Mouse (Mus musculus) right cerebral cortex, postnatal 36 days (tissue): ENCODE data around the gene Psme1.

ENCODE experiments used
- DNase-seq, 2 experiments: peaks; one replicate each; pipeline ENCODE4 v3.0.0; 2022; ENCODE audit warnings: low spot score in 2 of 2, mixed read lengths in 1 of 2

Gene Psme1

DNA sequence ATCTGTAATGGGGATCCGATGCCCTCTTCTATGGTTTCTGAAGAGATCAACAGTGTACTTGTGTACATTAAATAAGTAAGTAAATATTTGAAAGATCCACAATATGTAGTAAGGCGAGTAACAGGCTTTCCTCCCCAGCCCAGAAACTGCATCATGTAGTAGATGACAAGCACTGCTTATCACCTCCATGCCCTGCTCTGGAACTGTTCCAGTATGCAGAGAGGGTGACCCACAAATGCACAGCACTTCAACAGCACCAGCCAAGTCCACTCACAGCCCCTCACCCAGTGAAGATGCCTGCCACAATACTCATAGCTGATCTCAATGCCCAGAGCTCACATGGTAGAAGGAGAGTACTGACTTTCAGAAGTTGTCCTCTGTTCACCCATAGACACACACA is 7.3 kb upstream of the Psme1 start:
- no peak for DNase-seq

DNA sequence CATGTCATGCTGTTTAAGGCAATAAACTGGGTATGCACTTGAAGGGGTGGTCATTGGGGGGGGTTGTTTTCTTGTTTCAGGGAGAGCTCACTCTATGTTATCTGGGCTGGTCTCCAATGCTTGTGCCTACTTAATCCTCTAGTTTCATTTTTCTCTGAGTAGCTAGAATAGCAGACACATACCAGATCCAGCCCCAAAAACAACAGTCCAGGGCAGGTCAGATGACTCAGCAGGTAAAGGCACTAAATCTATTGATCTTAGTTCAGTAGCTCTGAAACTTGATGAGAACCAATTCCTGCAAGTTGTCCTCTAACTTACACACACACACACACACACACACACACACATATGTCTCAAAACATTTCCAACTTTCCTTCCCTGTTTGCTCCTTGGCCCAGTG is 6.2 kb upstream of the Psme1 start:
- no peak for DNase-seq

DNA sequence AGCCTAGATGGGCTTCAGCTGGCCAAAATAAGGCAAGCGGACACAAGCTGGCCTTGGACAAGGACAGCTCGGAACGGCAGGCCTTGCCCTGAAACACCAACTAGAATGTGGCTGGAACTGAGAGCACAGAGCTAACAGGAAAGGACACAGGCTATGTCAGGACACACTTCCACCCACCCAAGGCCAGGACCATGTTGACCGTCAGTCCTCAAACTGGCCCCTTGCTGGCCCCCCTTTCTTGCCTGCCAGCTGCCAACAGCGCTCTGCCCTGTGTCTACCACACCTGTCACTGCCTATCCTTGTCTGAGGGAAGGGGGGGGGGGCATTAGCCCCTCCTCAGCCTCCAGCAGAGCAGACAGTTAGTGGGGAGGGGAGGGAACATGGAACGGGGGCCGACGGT is 2.6 kb upstream of the Psme1 start, which contains the start of gene Fitm1:
Gene Fitm1, plus strand, starts transcription at position 316 of the 400 bp plus-strand sequence.
- DNase-seq: no peak

DNA sequence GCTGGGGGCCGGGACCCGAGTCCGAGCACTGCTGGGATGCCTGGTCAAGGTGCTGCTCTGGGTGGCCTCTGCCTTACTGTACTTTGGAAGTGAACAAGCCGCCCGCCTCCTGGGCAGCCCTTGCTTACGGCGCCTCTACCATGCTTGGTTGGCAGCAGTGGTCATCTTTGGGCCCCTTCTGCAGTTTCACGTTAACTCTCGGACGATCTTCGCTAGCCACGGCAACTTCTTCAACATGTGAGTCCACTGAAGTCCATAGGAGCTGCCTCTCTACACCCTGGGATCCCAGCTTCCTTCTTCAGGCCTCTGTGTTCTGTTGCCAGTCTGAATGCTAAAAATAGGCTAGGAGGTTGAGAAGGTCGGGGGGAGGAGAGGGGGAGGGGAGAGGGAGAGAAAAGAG is 2.2 kb upstream of the Psme1 start:
- DNase-seq: no peak

DNA sequence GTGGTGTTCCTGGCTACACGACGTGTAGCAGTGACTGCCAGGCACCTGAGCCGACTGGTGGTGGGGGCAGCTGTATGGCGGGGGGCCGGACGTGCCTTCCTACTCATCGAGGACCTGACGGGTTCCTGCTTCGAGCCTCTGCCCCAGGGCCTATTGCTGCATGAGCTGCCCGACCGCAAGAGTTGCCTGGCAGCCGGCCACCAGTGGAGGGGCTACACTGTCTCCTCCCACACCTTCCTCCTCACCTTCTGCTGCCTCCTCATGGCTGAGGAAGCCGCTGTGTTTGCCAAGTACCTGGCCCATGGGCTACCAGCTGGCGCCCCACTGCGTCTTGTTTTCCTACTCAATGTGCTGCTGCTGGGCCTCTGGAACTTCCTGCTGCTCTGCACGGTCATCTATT is 1.5 kb upstream of the Psme1 start:
- DNase-seq: peak in 1 of 2 experiments; percentile 43

DNA sequence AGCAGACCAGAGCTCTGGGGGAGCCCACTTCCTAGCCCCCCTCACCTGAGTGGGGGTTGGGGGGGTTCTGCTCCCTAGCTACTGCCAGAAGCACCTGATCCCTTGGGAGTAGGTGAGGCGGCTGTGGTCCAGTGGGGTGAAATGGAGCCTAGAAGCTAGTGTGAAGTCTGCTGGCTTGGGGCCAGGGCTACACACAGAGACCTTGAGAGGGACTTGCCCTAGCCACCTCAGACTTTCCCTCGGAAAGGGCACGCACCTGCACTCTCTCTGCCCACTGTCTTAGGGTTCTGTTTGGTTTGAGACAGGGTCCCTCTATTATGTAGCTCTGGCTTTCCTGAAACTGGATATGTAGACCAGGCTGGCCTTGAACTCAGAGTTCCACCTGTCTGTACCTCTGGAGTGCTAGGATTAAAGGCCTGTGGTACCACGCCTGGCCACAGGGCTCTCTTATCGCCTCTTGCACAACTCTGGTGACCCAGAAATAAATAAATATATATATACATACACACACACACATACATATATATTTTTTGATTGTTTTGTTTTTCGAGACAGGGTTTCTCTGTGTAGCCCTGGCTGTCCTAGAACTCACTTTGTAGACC is 846 bp downstream of the Psme1 start:
- no peak for DNase-seq

DNA sequence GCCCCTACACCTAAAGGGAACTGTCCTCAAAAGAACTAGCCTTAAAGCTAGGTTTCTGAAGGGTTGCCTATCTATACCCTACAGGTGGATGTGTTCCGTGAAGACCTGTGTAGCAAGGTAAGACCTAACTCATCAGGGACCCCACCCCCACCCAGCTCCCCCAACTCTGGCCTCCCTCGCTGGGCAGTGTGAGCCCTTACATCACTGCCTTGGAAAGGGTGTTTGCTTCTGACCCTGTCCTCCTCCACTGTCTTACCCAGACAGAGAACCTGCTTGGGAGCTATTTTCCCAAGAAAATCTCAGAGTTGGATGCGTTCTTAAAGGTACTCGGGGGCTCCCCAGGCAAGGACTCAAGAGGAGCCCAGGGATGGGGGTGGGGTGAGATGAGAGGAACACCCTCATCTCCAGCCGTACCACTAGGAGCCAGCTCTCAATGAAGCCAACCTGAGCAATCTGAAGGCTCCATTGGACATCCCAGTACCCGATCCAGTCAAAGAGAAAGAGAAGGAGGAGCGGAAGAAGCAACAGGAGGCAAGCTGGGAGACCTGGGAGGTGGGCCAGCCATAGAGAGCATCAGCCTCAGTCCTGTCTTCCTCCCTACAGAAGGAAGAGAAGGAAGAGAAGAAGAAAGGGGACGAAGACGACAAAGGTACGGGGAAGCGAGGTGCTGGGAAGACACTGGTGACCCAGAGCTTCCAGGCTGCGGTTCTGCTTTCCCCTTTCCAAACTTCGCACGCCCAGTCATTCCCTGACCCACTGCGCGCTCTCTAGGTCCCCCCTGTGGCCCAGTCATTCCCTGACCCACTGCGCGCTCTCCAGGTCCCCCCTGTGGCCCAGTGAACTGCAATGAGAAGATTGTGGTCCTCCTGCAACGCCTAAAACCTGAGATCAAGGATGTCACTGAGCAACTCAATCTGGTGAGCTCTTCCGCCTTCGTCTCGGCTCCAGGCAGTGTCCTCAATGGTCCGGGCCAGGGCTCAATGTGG is 1.9 kb downstream of the Psme1 start:
- DNase-seq: no peak

DNA sequence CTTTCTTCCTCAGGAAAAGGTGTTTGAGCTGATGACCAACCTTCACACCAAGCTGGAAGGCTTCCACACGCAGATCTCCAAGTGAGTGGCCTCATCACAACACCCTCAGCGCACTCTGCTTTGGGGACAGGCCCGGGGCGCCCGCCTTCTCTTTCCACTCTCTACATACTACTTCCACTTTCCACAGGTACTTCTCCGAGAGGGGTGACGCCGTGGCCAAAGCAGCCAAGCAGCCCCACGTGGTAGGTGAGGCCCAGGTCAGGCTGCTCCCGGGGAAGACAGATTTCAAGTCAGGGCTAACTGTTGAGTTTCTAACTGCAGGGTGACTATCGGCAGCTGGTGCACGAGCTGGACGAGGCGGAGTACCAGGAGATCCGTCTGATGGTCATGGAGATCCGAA is 2.8 kb downstream of the Psme1 start:
- no peak for DNase-seq

DNA sequence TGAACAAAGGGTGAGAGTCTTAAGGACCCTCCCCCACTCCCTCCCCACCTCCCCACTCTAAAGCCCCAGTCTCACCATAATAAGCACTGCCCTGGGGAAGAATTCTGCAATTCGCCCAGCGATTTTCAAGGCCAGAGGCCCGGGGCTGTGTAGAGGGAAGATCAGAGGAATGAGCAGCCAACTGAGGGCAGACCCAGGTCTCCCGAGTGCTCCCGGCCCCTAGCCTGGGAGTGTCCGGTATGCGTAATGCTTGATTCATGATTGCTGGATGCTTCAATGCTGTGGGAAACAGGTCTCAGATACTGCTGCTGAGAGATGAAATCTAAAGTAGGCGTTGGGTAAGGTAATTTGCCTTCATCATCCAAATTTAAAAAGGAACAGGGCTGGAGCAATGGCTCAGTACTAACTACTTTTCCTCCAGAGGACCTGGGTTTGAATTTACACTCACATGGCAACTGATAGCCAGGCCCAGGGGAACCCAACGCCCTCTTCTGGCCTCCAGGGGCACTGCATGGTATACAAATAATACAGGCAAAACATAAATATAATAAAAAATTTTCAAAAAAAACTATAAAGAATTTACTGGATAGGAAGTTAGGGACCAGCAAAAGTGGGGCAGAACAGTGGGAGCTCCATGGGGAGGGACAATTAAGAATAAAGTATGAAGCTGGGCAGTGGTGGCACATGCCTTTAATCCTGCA is 4.2 kb downstream of the Psme1 start:
- no peak for DNase-seq

DNA sequence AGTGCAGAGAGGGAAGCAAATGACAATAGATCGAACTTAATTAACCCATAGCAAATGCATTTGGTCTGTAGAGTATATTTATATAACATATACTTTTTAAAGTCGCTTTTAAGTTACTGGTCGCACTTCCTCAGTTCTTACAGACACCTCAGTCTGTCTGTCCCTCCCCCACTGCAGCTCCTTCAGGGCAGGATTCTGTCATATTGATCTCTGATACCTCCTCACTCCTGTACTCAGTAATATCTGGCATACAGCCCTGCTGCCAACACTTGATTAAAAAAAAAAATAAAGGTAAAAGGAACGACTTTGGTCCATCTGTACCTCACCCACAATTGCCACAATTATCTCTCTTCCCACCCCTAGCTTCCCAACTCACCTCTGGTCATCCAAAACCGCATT is 6.4 kb downstream of the Psme1 start:
- no peak for DNase-seq

DNA sequence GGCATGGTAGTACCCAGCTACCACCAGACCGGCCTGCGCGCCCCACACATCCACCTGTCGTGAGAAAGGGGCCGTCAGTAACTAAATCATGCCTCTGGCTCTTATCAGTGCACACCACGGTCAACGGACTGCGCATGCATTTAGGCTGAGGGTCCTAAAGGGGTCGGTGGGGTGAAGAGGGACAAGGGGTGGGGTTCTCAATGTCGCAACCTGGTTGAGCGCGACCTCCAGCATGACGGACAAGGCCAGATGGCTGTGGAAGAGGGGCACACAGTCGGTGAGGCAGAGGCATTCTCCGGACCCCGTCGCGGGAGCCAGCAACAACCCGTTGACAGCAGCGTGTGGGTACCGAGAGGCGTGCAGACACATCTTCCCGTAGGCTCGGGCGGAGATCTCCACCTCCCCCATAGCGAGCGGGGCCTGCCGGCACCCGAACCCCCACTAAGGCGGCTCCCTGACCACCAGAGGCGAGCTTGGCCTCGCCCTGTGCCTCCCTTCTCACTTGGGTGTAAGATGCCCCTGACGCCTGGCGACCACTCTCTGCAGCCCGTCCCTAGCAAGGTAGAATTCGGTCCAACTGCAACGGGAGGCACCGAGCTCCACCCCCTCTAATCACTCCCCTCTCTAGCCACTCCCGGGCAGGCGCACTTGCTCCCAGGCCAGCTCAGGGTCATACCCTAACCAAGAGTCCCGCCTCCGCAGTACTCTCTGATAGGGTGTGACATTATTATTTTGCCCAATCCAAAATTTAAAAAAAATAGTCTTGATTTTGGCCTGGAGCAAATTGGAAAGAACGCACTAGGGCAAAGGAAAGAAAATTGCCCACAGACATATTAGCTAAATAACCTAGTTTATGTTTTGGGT is 7.0 kb downstream of the Psme1 start, which contains the start of gene Emc9:
Gene Emc9, minus strand, starts transcription at position 601 of the 864 bp plus-strand sequence.
- peak; percentile 36 to 38 for DNase-seq

DNA sequence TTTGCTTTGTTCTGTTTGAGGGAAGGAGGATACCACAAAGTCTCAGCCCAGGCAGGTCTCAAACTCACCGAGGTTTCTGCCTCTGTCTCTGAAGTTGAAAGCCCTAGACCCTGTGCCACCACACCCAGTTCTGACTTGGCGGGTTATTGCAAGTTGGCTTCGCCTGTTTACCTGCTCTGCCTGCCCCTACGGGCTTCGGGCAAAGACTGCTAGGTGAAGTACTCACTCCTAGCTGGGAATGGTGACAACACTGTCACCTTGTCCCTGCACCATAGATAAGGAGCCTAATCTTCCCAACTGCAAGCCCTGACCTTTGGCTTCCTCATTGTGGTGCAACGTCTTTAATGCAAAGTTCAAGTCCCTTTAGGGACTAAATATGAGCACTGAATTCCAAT is 7.6 kb downstream of the Psme1 start:
- no peak for DNase-seq

DNA sequence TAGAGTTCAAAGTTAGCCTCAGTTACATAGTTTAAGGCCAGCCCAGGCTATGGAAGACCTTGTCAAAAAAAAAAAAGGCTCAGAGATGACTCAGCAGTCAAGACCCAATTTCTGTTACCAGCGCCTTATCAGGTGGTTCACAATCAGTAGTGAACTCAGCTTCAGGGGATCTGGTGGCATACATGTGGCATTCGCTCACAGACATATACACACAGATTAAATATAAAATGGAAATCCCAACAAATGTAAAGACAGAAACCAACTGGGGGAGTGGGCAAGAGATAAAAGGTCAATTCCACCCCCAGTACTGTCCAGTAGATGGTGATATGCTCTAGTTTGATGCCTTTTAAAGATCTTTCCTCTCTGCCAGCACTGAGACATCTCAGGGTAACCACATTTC is 8.2 kb downstream of the Psme1 start:
- no peak for DNase-seq

DNA sequence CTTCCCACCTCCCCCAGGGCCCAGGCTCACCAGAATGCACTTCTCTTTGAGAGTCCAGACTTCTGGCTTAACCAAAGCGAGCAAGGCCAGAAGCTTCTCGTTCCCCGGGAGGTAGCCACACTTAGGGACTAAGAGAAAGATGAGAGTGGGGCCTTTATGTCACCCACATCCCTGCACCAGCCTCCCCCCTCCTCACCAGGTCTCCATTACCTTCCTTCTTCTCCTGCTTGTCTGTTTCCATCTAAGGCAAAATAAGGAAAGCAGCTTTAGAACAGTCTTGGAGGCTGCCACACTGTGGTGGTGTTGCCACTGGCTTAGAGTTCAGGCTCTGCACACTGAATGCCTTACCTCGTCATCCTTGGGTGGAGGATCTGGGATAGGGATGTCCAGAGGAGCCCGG is 11.3 kb downstream of the Psme1 start:
- DNase-seq: no peak

DNA sequence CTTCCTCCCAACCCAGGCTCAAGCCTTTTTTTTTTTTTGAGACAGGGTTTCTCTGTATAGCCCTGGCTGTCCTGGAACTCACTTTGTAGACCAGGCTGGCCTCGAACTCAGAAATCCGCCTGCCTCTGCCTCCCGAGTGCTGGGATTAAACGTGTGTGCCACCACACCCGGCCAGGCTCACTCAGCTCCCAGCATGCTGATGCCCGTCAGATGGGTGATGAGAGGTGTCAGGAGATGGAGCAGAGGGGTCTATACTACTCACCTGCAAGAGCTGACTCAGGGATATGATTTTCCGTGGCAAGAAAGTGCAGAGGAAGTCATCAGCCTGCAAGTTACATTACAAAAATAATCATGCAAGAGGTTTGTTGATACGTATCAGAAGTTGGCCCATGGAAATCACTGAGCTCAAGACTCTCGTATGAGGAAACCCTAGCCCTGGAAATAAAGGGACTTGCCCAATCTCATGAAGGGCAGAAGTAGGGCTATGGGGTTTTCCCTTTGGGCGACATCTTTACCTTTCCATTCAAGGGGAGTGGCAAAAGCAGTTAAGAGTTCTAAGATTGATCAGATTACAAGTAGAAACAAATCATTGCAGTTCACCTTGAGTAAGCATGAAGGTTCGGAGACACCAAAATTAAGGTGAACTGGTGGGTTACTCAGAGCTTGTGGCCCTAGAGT is 12.0 kb downstream of the Psme1 start:
- DNase-seq: no peak

DNA sequence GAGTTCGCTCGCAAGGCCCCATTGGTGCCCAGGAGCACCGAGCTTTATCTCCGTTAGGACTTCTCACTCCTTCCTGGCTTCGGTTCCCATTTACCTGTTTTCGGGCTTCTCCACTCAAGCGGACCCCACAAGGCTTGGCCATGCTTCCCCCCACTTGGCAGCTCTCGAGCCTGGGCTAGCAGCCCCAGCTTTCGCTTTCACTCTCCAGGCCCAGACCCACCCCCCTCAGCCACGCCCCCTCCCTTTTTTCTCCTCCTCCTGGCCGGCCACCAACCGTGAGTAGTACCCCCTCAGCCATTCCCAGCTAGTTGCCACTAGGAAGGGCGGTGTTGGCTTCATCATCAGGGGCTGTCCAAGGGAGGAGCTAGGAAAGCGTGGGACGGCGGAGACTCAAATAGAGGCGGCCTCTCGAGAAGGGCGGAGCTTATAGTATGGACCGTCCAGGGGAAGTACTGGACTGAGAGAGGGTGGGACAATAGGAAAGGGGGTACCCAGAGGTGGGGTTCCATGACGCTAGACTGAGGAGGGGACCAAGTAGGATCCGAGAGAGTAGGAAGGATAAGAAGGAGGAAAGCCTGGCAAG is 12.9 kb downstream of the Psme1 start, which contains the start of gene Psme2:
Gene Psme2, minus strand, starts transcription at position 366 of the 583 bp plus-strand sequence.
- DNase-seq: peak; percentile 86 to 93

DNA sequence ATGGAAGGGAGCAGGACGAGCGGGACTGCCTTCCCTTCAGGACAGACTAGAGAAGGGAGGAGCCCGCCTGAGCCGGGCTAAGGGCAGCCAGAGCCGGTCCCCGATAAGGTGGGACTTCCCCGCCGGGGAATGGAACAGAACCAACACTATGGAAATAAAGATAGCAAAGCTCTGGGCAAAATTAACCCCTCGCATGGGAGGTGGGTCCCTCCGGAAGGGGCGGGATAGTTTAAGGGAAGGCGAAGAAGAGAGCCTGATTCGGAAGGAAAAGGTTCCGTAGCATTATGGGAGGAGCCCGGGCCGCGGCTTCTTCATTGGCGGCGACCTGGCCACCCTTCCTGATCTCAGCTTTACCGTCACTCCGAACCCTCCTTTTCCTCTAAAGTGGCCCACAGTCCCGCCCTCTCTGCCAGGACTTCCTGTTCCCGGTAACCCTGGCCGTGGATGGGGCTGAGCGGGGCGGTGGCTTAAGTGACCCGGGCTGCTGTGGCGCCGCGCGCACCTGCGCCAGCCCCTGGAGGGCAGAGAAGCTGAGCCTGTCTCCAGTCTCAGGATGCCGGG is 13.5 kb downstream of the Psme1 start, which contains the start of gene Rnf31:
Gene Rnf31, plus strand, starts transcription at position 378 of the 561 bp plus-strand sequence.
- peak; percentile 94 to 97 for DNase-seq

DNA sequence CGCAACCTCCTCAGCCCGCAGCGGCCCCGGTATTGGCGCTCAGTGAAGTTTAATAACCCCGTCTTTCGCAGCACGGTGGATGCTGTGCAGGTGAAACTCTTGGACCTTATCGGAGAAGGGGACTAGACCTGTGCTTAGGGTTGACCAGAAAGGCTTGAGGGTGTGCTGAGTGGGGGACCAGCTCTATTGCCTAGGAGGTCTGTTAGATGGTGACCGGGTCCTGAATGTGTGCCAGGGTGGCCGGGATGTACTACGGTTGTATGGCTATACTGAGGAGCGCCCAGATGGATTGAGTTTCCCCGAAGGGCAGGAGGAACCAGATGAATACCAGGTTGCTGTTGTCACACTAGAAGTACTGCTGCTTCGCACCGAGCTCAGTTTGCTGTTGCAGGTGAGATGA is 14.3 kb downstream of the Psme1 start:
- no peak for DNase-seq

DNA sequence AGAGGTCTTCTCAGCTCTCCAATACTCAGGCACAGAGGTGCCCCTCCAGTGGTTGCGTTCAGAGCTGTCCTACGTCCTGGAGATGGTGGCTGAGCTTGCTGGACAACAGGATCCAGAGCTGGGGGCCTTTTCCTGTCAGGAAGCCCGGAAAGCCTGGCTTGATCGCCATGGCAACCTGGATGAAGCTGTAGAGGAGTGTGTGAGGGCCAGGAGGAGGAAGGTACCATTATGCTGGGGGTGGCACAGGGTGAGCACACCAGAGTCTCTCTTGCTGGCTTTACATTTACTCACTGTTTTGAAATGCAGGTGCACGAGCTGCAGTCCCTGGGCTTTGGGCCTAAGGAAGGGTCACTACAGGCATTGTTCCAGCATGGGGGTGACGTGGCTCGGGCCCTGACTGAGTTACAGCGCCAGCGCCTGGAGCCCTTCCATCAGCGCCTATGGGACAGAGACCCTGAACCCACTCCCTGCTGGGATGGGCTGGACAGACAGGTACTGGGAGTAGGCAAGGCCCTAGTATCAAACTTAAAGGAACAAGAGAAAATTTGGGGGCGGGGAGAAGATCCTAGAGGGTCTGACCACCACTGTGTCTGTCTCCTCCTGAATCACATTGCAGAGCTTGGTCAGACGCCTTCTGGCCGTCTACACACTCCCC is 18.2 kb downstream of the Psme1 start:
- DNase-seq: no peak
